Mouse (Mus musculus): ENCODE data around the gene Cnksr1. TPM values are rescaled to one million over a fixed set of nuclear protein-coding genes. Genes with fewer than 3 reads are reported as not detected.
"Not testable (repeated sequence)": the region's sequence is repeated elsewhere in the genome, so short reads cannot be mapped to it uniquely, and the experiment has no call there.

Cnksr1 gene
- total RNA-seq (2021), result 1 to 10 TPM; 2.3 to 3.2 TPM
- long read RNA-seq, experiment 1, partial matches to known transcripts, result 0 of 2 reads
- long read RNA-seq, experiment 1, other reads (novel, unspliced or antisense), result 1 of 2 reads
- long read RNA-seq, experiment 2, partial matches to known transcripts, result 0 of 2 reads
- long read RNA-seq, experiment 2, other reads (novel, unspliced or antisense), result 0 of 2 reads

GRCm38 (mm10) chr4:134238279-134238651 is at the start of gene Cnksr1:
Gene Cnksr1, minus strand, starts transcription at chr4:134238399.
- peak; percentile 73 to 82 for DNase-seq
- intact Hi-C loops (cut with DNase I), result no loop called here

- peak; percentile 73 to 75 for DNase-seq
- intact Hi-C loops (cut with DNase I), result loop anchor here (2.0 kb wide), 1 partner anchor 101 kb away; the partner anchor contains the start of gene Cep85
These were observed 49.4 kb upstream of the Cnksr1 start, which contains the start of gene Pdik1l for GRCm38 (mm10) chr4:134287575-134288025. Gene Pdik1l, minus strand, starts transcription at chr4:134287895.

- peak; percentile 99 for DNase-seq
- intact Hi-C loops (cut with DNase I), result loop anchor here (2.0 kb wide), 1 partner anchor 100 kb away; the partner anchor contains the start of gene Cep85
These were observed 49.0 kb upstream of the Cnksr1 start for GRCm38 (mm10) chr4:134287168-134287564.

GRCm38 (mm10) chr4:134286226-134287167 is 48.3 kb upstream of the Cnksr1 start:
- peak in 1 of 2 experiments; percentile 9 for DNase-seq
- intact Hi-C loops (cut with DNase I), result loop anchor here (2.0 kb wide), 1 partner anchor 100 kb away; the partner anchor contains the start of gene Cep85

- DNase-seq, result no peak
- intact Hi-C loops (cut with DNase I), result no loop called here
These were observed 46.7 kb upstream of the Cnksr1 start for GRCm38 (mm10) chr4:134284942-134285341.

- DNase-seq, result no peak
- intact Hi-C loops (cut with DNase I), result no loop called here
These were observed 35.5 kb upstream of the Cnksr1 start for GRCm38 (mm10) chr4:134273417-134274345.

- intact Hi-C loops (cut with DNase I), result no loop called here
- no peak for DNase-seq
These were observed 34.7 kb upstream of the Cnksr1 start for GRCm38 (mm10) chr4:134272731-134273416.

- no peak for DNase-seq
- intact Hi-C loops (cut with DNase I), result no loop called here
These were observed 33.8 kb upstream of the Cnksr1 start for GRCm38 (mm10) chr4:134271979-134272378.

GRCm38 (mm10) chr4:134269622-134270021 is 31.4 kb upstream of the Cnksr1 start:
- intact Hi-C loops (cut with DNase I), result loop anchor here (2.0 to 5.0 kb wide), 2 partner anchors 21 to 82 kb away; partner anchors contain the start of gene Cep85

GRCm38 (mm10) chr4:134268102-134268655 is 30.0 kb upstream of the Cnksr1 start:
- intact Hi-C loops (cut with DNase I), result loop anchor here (2.0 to 5.0 kb wide), 2 partner anchors 19 to 81 kb away; partner anchors contain the start of gene Cep85
- no peak for DNase-seq

More at GRCm38 (mm10) chr4:134269622-134270021, 31.4 kb upstream of the Cnksr1 start:
- DNase-seq, result not testable (repeated sequence)

GRCm38 (mm10) chr4:134265860-134266585 is 27.8 kb upstream of the Cnksr1 start:
- intact Hi-C loops (cut with DNase I), result loop anchor here (5.0 kb wide), 1 partner anchor 79 kb away; the partner anchor contains the start of gene Cep85
- DNase-seq, result no peak

- intact Hi-C loops (cut with DNase I), result loop anchor here (2.0 to 5.0 kb wide), 2 partner anchors 30 to 124 kb away; no protein-coding TSS in a partner anchor
These were observed 25.0 kb upstream of the Cnksr1 start for GRCm38 (mm10) chr4:134263191-134263590.

GRCm38 (mm10) chr4:134258354-134258753 is 20.2 kb upstream of the Cnksr1 start:
- no peak for DNase-seq
- intact Hi-C loops (cut with DNase I), result loop anchor here (10.0 kb wide), 1 partner anchor 216 kb away; no protein-coding TSS in a partner anchor

More at GRCm38 (mm10) chr4:134263191-134263590, 25.0 kb upstream of the Cnksr1 start:
- DNase-seq, result peak; percentile 66 to 80

- intact Hi-C loops (cut with DNase I), result loop anchor here (10.0 kb wide), 1 partner anchor 217 kb away; no protein-coding TSS in a partner anchor
- DNase-seq, result no peak
These were observed 19.2 kb upstream of the Cnksr1 start for GRCm38 (mm10) chr4:134257198-134258009.

- intact Hi-C loops (cut with DNase I), result loop anchor here (10.0 kb wide), 1 partner anchor 218 kb away; no protein-coding TSS in a partner anchor
These were observed 18.4 kb upstream of the Cnksr1 start for GRCm38 (mm10) chr4:134256407-134257197.

GRCm38 (mm10) chr4:134255854-134256253 is 17.7 kb upstream of the Cnksr1 start:
- intact Hi-C loops (cut with DNase I), result loop anchor here (10.0 kb wide), 1 partner anchor 219 kb away; no protein-coding TSS in a partner anchor
- DNase-seq, result no peak

More at GRCm38 (mm10) chr4:134256407-134257197, 18.4 kb upstream of the Cnksr1 start:
- DNase-seq, result peak; percentile 45 to 67

All from heart, postnatal 14 days (tissue).